Mouse (Mus musculus) liver, postnatal 0 days (tissue): ENCODE results near the gene Sf3b6.

Experiments used
- CTCF ChIP-seq: sonication (generic); IDR thresholded peaks from 2 replicates; pipeline ENCODE4 v1.5.1; 2016; ENCODE audit warnings: antibody characterized with exemption, low read depth
- EP300 ChIP-seq: IDR thresholded peaks from 2 replicates; pipeline ENCODE4 v1.6.1; 2016; ENCODE audit warnings: antibody characterized with exemption, low read depth, mild to moderate bottlenecking

- TF ChIP-seq CTCF (no peak), EP300 (no peak)
Observed at GRCm38 (mm10) chr12:4842456-4842855, 25.1 kb downstream of the Sf3b6 start.
